Mouse (Mus musculus) urinary bladder, postnatal 14 days (tissue): ENCODE measurements around the gene Ppp1r14c.

ENCODE experiments used
- DNase-seq: peaks from one replicate; pipeline ENCODE4 v3.0.0; 2021; ENCODE audit warnings: low spot score

Gene Ppp1r14c

GRCm38 (mm10) chr10:3366036-3366869, at the start of gene Ppp1r14c:
Ppp1r14c (plus strand) TSS chr10:3366057.
- DNase-seq, result peak; percentile 13

GRCm38 (mm10) chr10:3321406-3321805, 44.5 kb upstream of the Ppp1r14c start:
- DNase-seq, result no peak

GRCm38 (mm10) chr10:3325447-3325846, 40.4 kb upstream of the Ppp1r14c start:
- DNase-seq, result peak; percentile 25

GRCm38 (mm10) chr10:3332880-3333279, 33.0 kb upstream of the Ppp1r14c start:
- DNase-seq, result peak; percentile 77

GRCm38 (mm10) chr10:3334570-3334969, 31.3 kb upstream of the Ppp1r14c start:
- DNase-seq, result no peak

GRCm38 (mm10) chr10:3336729-3337329, 29.0 kb upstream of the Ppp1r14c start:
- no peak for DNase-seq

- no peak for DNase-seq
These were observed 28.4 kb upstream of the Ppp1r14c start for GRCm38 (mm10) chr10:3337330-3337901.

GRCm38 (mm10) chr10:3345706-3346105, 20.2 kb upstream of the Ppp1r14c start:
- DNase-seq, result no peak

GRCm38 (mm10) chr10:3359531-3359930, 6.3 kb upstream of the Ppp1r14c start:
- DNase-seq, result no peak

- DNase-seq, result no peak
These were observed 204 bp upstream of the Ppp1r14c start for GRCm38 (mm10) chr10:3365671-3366035.

- DNase-seq, result peak; percentile 4
These were observed 1.1 kb downstream of the Ppp1r14c start for GRCm38 (mm10) chr10:3366870-3367431.

- DNase-seq, result no peak
These were observed 1.6 kb downstream of the Ppp1r14c start for GRCm38 (mm10) chr10:3367440-3367839.

GRCm38 (mm10) chr10:3383176-3383575, 17.3 kb downstream of the Ppp1r14c start:
- DNase-seq, result no peak

- DNase-seq, result no peak
These were observed 26.4 kb downstream of the Ppp1r14c start for GRCm38 (mm10) chr10:3392251-3392650.

- DNase-seq, result no peak
These were observed 27.7 kb downstream of the Ppp1r14c start for GRCm38 (mm10) chr10:3393548-3393947.

GRCm38 (mm10) chr10:3394193-3394592, 28.3 kb downstream of the Ppp1r14c start:
- peak; percentile 24 for DNase-seq

- DNase-seq, result no peak
These were observed 28.9 kb downstream of the Ppp1r14c start for GRCm38 (mm10) chr10:3394671-3395288.

- no peak for DNase-seq
These were observed 29.6 kb downstream of the Ppp1r14c start for GRCm38 (mm10) chr10:3395341-3395931.

- DNase-seq, result no peak
These were observed 30.3 kb downstream of the Ppp1r14c start for GRCm38 (mm10) chr10:3396008-3396795.

- no peak for DNase-seq
These were observed 31.5 kb downstream of the Ppp1r14c start for GRCm38 (mm10) chr10:3397406-3397805.

GRCm38 (mm10) chr10:3398051-3398450, 32.2 kb downstream of the Ppp1r14c start:
- DNase-seq, result no peak
